Mouse (Mus musculus) large intestine, adult 2 months (tissue): ENCODE results near the gene Col1a1. TPM values are rescaled to one million over a fixed set of nuclear protein-coding genes. Genes with fewer than 3 reads are reported as not detected.
"Not testable (repeated sequence)": the region's sequence is repeated elsewhere in the genome, so short reads cannot be mapped to it uniquely, and the experiment has no call there.

Experiments
- DNase-seq: peaks from one replicate; pipeline ENCODE4 v3.0.0-alpha.2; 2012; ENCODE audit warnings: low read depth, low spot score
- WGBS: fragments of 180-500 bp; shearing (Covaris S2); methylation state at CpG from one replicate; pipeline ENCODE4 v1.1.7; 2018; 5-methylcytosine and 5-hydroxymethylcytosine counted together
- polyA plus RNA-seq: library from polyadenylated mRNA; depleted of rRNA; stranded (reverse); fragments of >200 nt; gene quantifications from 2 replicates; pipeline ENCODE4 v1.2.3, GENCODE M21; 2012

The Col1a1 gene
- polyA plus RNA-seq, 1 experiment = 39.6 TPM

DNA sequence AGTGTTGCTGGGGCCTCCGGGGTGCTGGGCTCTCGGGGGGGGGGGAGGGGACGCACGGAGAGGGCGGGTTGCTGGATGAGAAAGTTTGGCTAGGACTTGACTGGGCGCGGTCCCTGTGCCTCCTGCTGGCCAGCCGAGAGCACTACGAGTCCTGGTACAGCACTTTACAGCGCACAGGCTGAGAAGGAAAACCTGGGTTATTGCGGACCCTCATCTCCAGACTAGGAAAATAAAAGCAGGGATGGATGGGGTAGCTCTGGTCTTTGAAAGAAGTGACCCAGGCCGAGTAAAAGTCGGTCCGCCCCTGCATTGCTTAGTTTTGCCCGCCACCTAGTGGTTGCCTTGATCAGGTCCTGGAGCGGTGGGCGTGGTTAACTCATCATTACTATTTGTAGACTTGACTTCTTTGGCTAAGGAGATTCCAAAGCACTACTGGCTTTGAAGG, 849 bp downstream of the Col1a1 start:
- WGBS = under 1% methylated on average over 17 of the region's 17 CpGs
- DNase-seq = peak; percentile 73

DNA sequence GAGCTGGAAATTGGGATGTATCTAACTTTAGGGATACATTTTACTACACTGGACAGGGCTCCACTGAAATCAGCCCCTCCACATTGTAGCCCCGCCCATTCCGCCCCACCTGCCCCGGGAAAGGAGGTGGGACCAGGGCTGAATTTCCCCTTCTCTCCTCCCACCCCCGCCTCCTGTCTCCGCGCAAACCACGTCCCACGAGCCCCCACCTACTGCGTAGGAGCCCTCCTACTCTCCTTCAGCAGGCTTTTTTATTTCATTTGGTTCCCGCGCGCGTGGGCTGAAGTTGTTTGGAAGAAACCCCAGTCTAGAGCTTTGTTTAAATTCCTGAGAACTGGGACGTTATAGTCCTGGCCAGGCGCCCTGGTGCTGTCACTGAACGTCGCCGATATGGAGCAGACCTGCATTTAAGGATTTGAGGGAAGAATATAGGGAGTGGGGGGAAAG, 1.3 kb downstream of the Col1a1 start:
- WGBS = 1% methylated on average over 18 of the region's 18 CpGs
- DNase-seq = no peak

DNA sequence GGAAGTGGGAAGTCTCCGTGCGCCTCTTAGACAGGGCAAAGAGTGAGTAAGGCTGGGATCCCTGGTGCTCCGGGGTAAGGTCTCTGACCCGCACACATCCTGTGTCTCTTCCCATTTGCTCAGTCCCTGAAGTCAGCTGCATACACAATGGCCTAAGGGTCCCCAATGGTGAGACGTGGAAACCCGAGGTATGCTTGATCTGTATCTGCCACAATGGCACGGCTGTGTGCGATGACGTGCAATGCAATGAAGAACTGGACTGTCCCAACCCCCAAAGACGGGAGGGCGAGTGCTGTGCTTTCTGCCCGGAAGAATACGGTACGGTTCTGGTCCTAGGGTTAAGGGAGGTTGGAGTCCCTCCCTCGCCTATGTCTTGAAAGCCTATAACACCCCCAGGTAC, 1.8 kb downstream of the Col1a1 start:
- 2% methylated on average over 15 of the region's 15 CpGs for WGBS
- DNase-seq = no peak

DNA sequence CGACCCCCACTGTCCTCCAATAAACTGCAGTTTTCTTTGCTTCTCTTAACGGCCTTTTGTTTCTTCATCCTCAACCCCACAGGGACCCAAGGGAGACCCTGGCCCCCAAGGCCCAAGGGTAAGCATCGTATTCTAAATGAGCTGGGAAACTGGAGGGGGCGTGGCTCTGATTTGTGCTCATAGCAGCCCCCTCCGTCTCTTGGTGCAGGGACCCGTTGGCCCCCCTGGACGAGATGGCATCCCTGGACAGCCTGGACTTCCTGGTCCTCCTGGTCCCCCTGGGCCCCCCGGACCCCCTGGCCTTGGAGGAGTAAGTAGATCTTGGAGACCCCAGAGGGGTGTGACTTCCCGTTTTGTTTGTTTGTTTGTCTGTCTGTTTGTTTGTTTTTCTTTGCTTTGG, 2.3 kb downstream of the Col1a1 start:
- WGBS = 20% methylated on average over 9 of the region's 9 CpGs
- no peak for DNase-seq

DNA sequence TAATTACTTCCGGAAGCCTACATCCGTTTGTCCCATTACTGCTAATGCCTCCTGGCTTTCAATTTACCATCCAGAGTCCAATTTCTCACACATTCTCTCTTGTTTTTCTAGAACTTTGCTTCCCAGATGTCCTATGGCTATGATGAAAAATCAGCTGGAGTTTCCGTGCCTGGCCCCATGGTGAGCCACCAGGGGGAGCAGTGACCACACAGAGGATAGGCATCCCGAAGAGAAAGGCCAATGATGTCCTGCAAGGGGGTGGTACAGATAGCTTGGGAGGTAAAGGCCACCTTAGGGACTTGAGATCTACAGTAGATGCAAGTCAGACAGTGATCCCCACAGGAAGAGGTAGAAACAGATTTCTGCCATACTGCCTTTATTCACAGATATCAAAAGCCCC, 3.3 kb downstream of the Col1a1 start:
- WGBS = 18% methylated on average over 4 of the region's 4 CpGs
- no peak for DNase-seq

DNA sequence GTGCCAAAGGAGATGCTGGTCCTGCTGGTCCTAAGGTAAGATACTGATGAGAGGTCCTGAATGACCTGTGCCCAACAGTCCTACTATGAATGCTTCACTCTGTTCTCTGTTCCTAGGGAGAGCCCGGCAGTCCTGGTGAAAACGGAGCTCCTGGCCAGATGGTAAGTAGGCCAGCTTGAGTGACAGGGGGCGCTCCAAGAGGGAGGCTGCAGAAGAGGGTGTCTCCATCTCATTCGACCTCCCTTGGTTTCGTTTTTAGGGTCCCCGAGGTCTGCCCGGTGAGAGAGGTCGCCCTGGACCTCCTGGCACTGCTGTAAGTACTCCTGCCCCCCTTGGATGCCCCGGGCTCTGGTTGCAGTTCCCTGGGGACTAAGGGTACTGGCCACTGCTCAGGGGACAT, 5.1 kb downstream of the Col1a1 start:
- 33% methylated on average over 9 of the region's 9 CpGs for WGBS
- no peak for DNase-seq

DNA sequence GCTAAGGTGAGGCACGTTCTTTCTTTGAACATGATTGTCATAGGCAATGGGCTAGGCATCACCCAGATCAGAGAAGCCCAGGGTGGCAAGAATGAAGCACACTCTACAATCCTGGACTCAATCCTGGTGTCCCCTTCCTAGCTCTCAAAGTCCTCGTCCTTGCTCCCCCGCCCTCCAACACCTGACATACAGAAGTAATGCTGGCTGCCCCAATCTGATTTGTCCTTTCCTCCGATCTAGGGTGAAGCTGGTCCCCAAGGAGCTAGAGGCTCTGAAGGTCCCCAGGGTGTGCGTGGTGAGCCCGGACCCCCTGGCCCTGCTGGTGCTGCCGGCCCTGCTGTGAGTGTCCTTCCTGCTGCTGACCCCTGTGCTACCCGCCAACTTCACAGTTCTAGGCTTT, 5.8 kb downstream of the Col1a1 start:
- no peak for DNase-seq
- 75% methylated on average over 8 of the region's 8 CpGs for WGBS

DNA sequence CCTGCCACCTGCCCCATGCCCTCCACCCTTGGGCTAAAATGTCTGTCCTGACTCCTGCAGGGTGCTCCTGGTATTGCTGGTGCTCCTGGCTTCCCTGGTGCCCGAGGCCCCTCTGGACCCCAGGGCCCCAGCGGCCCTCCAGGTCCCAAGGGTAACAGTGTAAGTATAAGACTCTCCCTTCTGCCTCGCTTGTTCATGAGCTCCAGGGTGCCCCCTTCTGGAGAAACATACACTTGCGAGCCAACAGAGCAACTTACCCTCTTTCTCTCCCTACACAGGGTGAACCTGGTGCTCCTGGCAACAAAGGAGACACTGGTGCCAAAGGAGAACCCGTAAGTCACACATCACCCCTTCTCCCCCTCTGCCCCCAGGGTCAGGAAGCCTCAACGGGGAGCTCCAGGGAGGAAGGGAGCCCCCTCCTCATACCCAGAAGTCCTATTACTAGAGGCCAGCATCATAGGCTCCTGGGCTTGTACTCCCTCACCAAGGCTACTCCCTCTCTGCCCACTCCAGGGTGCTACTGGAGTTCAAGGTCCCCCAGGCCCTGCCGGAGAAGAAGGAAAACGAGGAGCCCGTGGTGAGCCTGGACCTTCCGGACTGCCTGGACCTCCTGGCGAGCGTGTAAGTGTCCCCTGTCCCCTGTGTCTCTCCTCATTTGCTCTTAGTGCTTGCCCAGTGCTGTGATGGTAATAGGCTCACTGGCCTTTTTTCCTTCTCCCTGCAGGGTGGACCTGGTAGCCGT, 6.4 kb downstream of the Col1a1 start:
- WGBS = 41% methylated on average over 13 of the region's 13 CpGs
- DNase-seq = no peak

DNA sequence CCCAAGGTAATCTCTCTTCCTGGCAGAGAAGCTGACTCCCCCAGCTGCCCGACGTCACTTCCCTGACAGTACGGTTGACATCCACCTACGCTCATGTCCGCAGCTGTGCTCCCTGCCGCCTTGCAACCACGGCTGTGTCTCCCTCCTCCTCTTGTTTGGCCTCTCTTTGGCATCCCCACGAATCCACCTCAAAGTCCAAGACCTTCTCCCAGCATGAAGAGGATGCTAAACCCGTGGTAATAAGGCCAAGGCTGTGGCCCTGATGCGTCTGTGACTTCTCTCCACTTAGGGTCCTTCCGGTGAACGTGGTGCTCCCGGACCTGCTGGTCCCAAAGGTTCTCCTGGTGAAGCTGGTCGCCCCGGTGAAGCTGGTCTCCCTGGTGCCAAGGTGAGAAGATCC, 7.0 kb downstream of the Col1a1 start:
- WGBS = 71% methylated on average over 15 of the region's 15 CpGs

DNA sequence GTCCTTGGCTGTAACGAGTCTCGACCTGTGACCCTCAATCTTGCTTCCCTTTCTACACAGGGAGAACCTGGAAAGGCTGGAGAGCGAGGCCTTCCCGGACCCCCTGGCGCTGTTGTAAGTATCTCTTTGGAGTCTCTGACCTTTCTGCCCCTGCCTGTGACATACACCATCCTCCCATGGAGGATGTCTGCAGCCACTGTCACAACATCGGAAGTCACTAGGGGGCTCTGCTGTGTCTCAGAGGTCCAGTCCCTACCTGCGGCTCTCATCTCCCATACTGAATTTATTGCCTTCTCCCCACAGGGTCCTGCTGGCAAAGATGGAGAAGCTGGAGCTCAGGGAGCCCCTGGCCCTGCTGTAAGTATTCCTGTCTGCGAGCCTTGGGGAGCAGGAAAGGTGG, 8.3 kb downstream of the Col1a1 start:
- 29% methylated on average over 8 of the region's 8 CpGs for WGBS
- DNase-seq = no peak

More for the DNA sequence above, 7.0 kb downstream of the Col1a1 start:
- DNase-seq = no peak

DNA sequence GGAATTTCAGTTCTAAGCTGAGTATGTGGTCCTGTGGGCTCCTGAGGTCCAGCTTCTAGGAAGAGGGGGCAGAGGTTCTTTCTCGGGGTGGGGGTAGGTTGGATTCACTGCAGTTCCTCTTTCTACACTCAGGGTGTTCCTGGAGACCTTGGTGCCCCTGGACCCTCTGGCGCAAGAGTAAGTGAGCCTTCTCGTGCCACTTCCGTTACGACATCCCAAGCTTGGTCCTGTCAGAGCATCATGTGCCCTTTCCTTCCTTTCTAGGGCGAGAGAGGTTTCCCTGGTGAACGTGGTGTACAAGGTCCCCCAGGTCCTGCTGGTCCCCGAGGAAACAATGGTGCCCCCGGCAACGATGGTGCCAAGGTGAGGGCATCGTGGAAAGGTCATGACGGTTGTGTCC, 9.2 kb downstream of the Col1a1 start:
- WGBS = 79% methylated on average over 12 of the region's 12 CpGs
- no peak for DNase-seq

DNA sequence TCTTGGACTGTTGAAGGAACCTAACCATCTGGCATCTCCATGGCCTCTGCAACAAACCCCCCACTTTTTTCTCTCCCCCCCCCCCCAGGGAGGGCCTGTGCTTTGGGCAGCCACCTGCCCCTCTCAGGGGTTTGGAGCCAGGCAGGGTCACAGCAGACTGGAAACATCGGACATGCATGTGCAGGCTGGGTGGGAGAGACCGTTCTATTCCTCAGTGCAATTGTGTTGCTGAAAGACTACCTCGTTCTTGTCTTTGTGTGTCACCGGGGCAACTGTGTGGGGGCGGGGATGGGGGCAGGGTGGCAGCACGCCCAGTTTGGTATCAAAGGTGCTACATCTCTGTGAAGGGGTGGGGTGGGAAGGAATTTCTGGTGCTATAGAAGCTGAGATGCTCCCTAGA, 16.1 kb downstream of the Col1a1 start:
- WGBS = 12% methylated on average over 6 of the region's 6 CpGs

DNA sequence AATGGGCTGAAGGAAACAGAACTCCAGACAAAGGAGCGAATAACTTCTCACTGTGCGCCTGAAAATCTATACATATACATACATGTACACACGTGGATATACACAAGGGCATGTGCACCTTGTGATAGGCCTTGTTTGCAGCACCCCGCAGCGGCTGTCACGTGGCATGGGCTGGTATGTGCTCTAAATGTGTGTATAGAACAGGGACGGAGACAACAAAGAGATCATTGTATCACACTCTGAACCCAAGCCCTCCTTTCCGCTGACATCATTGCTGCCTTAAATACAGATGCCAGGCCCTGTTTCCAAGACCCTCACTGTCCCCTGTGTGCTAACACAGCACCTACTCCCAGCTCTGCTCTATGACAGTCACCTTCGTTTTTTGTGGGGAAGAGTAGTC, 19.1 kb downstream of the Col1a1 start:
- 69% methylated on average over 9 of the region's 9 CpGs for WGBS
- DNase-seq = no peak

More for the DNA sequence above, 16.1 kb downstream of the Col1a1 start:
- DNase-seq = no peak

DNA sequence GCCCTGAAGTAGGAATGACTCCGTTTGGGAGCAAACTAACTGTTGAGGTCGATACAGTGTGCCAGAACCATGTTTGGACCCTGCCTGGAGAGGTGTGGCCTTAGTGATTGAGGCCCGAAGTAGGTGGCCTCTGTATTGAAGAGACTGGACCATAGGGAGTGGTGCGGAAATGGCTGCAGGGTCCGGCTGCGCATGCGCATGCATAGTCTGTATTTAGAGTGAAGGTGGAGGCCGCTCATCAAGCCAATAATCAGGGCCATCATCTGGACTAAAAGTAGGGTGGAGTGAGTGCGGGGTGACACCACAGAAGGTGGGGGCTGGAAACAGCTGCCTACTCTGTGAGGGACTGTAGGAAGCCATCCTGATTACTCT, 21.7 kb downstream of the Col1a1 start:
- DNase-seq = no peak
- WGBS = 42% methylated on average over 9 of the region's 9 CpGs

DNA sequence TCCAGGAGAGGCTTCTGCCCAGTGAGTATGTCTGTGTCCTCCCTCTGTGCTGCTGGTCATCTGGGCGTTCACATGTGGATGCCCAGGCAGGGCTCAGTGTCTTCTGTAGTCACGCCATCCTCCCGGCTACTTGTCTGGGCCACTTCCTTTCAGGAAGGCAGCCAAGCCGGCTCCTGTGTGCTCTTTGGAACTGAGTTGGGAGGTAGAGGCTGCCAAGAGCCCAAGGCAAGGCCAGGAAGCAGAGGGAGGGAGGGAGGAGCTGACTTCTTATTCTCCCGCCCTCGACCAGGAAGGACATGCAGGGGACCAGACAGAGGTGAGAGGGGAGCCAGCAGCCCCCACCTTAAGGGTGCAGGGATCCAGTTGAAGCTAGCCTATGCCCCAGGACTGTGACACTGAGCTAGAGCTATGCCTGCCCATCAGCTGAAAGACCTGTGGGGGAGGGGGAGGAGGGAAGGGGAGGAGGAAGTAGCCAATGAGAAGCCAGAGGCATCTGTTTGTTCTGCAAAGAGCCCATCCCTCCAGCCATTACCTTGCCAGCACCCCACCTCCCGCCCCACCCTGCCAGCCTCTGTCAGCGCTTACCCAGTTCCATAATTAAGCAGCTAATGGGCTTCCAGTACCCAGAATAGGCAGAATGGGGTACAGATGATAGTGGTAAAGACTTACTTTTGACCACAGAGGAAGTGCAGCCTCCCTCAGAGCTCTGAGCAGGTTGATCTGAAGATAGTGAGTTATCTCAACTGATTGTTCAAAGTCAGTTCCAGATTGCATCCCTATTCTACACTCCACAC, 22.2 kb downstream of the Col1a1 start:
- 2% methylated on average over 8 of the region's 8 CpGs for WGBS
- peak; percentile 87 for DNase-seq

DNA sequence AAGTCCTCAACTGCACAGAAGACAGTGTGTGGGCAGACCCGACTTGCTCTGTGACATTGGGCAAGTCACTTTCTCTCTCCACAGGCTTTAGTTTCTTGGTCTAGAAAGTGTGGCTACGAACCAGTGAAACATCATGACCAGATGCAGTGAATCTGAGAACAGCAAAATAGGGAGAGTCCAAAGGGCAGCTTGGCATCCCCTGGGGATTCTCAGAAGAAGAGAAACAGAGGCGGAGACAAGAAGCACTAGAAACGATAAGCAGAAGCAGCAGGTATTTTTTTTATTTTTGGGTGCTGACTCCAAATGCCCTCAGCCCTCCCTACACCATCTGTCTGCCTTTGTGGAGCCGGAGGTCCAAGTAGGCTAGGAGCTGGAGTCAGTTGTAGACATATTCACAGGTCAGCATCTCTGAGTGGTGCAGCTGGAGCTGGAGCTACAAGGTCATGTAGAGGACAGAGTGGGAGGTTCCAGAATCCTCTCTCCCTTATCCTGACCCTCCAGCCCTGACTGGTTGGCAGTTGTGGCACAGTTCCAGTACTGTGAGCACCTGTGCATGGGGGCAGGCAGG, 26.6 kb downstream of the Col1a1 start:
- WGBS = 64% methylated on average over 5 of the region's 5 CpGs

DNA sequence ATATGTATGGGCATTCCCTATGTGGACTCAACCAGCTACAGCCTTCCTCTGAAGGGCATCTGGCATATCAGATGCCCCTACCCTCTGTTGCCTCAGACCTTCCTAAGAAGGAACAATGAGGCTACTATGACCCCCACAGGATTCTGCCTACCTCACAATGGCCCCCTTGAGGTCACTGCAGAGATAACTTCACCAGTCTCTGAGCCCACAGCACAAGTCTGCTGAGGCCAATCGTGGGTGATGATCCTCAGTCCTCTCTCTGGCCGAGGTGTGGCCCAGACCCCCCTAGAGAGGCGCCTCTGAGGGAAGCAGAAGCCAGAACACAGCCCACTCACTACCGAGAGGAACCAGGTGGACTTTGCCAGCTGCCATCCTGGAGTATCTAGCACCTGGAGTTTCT, 31.4 kb downstream of the Col1a1 start, which contains the start of gene Hils1:
Hils1 (plus strand) TSS at position 175 of the 400 bp plus-strand sequence.
- 40% methylated on average over 4 of the region's 4 CpGs for WGBS

More for the DNA sequence above, 26.6 kb downstream of the Col1a1 start:
- DNase-seq = no peak

DNA sequence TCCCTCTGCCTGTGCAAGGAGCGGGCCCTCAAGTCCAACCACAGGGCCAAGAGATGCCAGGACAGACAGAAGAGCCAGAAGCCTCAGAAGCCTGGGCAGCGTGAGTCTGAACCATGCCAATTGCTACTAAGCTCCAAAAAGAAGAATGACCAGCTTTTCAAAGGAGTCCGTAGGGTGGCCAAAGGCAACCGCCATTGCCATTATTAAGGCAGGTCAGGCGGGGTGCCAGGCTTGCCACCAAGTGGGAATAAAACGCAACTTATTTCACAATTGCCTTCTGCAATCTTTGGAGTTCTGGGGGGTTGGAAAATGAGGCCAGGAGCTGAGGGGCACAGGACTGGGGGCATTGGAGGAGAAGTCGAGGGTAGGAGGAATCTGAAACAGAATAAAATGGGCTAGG, 32.2 kb downstream of the Col1a1 start:
- 75% methylated on average over 7 of the region's 7 CpGs for WGBS
- no peak for DNase-seq

More for the DNA sequence above, 31.4 kb downstream of the Col1a1 start, which contains the start of gene Hils1:
- no peak for DNase-seq

DNA sequence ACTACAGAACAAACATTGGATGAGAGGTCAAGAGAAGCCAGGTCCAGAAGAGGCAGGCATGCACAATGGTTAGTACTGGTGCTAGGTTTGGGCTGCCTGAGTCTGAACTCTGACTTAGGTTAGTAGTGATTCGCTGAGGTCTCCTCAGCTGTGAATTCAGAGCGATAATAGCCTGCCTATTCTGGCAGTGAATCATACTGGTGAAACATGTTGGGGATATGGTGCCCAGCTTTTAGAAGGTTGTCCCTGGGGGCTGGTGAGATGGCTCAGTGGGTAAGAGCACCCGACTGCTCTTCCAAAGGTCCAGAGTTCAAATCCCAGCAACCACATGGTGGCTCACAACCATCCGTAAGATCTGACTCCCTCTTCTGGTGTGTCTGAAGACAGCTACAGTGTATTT, 33.7 kb downstream of the Col1a1 start:
- DNase-seq = not testable (repeated sequence)
- 80% methylated on average over 4 of the region's 4 CpGs for WGBS

DNA sequence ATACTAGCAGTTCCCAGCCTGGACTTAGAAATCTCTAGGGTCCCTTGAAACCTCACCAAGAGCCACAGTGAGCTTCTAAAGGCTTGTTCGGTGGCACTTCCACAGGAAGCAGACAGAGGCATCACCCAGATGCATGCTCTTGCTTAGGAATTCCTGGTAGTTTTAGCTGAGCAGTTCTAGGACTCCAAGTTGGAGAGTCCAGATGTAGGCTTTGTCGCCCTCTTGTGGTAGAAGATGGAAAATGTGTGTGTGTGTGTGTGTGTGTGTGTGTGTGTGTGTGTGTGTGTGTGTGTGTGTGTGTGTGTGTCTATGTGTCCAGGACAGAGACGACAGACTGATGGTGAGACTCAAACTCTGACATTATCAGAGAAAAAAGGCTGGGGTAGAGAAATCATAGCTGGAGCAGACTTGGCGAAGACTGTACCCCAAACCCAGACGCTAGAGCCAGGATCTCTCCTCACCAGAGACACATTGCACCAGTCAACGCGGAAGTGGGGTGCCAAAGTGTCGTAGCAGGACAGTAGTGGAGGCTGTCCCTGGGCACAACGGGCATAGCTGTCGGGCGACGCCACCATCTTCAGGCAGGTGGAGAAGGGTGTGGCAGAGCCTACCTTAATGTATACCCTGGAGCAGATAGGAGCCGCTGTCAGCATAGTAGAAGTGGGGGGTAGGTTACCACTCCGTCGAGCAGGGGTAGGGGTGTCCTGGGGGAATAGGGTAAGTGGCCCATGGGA, 34.4 kb downstream of the Col1a1 start:
- DNase-seq = no peak
- WGBS = 38% methylated on average over 15 of the region's 15 CpGs
